In the genomic region with DNA sequence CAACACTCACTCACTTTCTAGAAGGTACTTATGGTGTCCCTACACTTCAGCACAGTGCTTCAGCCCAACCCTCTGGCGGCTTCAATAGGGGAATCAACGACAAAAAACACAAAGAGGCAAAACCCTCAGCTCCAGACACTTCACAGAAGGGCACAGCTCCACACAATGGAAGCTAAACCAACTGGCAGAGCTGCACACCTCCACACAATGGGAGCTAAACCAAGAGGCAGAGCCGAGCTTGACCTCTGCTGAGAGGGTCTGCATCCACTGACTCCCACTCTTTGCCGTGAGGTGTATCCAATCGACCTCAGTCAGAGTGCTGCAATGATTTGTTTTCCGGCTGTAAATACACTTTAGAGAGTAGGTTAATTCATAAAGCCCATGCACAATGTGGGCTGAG, we compare ENCODE assay signal across 31 mouse cellular contexts. TPM values are rescaled to one million over a fixed set of nuclear protein-coding genes. Genes with fewer than 3 reads are reported as not detected.
DNase-seq lines count a peak whose midpoint lies in the region; ATAC-seq lines count a peak whose summit lies in the region.
"Had no signal": no experiment of that assay in that cellular context is flagged by ENCODE, and none has a peak within 500 bp of the region (broad histone marks: within the 10 kb centered on the region; RNA-seq: fewer than 3 reads in every experiment).

No protein-coding gene starts in this region.

- peaks cover 4% of the 10 kb centered on the region for H3K4me1 ChIP-seq in forebrain, embryonic 12.5 days
- no peaks in the 10 kb centered on the region for H3K4me1 ChIP-seq in forebrain, embryonic 15.5 days
- 0 out of 2 replicates have a peak, but pooled peaks cover 3% of the 10 kb centered on the region for H3K4me1 ChIP-seq in neural tube, embryonic 11.5 days (ENCODE audit: control insufficient read depth, insufficient read depth, low read length)
- peaks cover 34% of the 10 kb centered on the region for H3K4me1 ChIP-seq in embryonic facial prominence, embryonic 10.5 days
- no peaks in the 10 kb centered on the region for H3K4me1 ChIP-seq in midbrain, embryonic 14.5 days (ENCODE audit: control insufficient read depth, insufficient read depth, low read length)

- no peak overlapping the region for H3K27ac ChIP-seq in forebrain, embryonic 12.5 days
- no peak overlapping the region for H3K27ac ChIP-seq in forebrain, embryonic 15.5 days (replicated peaks)
- H3K27ac ChIP-seq in neural tube, embryonic 11.5 days (ENCODE audit: low read depth, low read length) = no peak overlapping the region
- H3K27ac ChIP-seq in embryonic facial prominence, embryonic 10.5 days (replicated peaks) = peak overlapping the region; percentile 57
- no peak overlapping the region for H3K27ac ChIP-seq in midbrain, embryonic 14.5 days (replicated peaks; ENCODE audit: low read depth, low read length)
- H3K27ac ChIP-seq: embryonic facial prominence, embryonic 12.5 days; intestine, embryonic 15.5 days; kidney, embryonic 15.5 days; liver, embryonic 14.5 days; lung, embryonic 15.5 days had no signal

- intact Hi-C loops in heart, postnatal 25 days (cut with DNase I) = no loop called here

- H3K4me2 ChIP-seq in forebrain, embryonic 12.5 days = peak overlapping the region; percentile 15; the same call in 1 of the 2 replicates
- no peak overlapping the region for H3K4me2 ChIP-seq in forebrain, embryonic 15.5 days (replicated peaks)
- H3K4me2 ChIP-seq in neural tube, embryonic 11.5 days (ENCODE audit: low read depth) = no peak overlapping the region
- H3K4me2 ChIP-seq in midbrain, embryonic 14.5 days (ENCODE audit: low read length) = no peak overlapping the region
- H3K4me2 ChIP-seq: embryonic facial prominence, embryonic 12.5 days; intestine, embryonic 15.5 days; kidney, embryonic 15.5 days; lung, embryonic 15.5 days had no signal

- WGBS in forebrain, embryonic 12.5 days = 19% methylated on average over 6 of the region's 6 CpGs
- 11% methylated on average over 6 of the region's 6 CpGs for WGBS in forebrain, embryonic 15.5 days
- WGBS in neural tube, embryonic 11.5 days = 39% methylated on average over 6 of the region's 6 CpGs
- WGBS in embryonic facial prominence, embryonic 10.5 days = 55% methylated on average over 6 of the region's 6 CpGs
- 16% methylated on average over 6 of the region's 6 CpGs for WGBS in midbrain, embryonic 14.5 days

- DNase-seq in neural tube, embryonic 11.5 days (ENCODE audit: low spot score) = no peak
- no peak for DNase-seq in neural tube, embryonic 10.5 days (ENCODE audit: extremely low spot score, low spot score)
- peak; percentile 28 for DNase-seq in embryonic facial prominence, embryonic 10.5 days (ENCODE audit: low spot score)
- DNase-seq in midbrain, embryonic 14.5 days = peak; percentile 7
- DNase-seq in heart, postnatal 25 days (ENCODE audit: low spot score) = no peak
- no peak for DNase-seq in heart, adult 9 months (ENCODE audit: low spot score in 2 of 2)
- DNase-seq: adrenal gland, postnatal 25 days; B cell, adult 2 months; cerebellum, adult 11-12 months; cerebellum, postnatal 14 days; gastrocnemius, postnatal 10 days; heart, adult 18-20 months; lung, postnatal 4 days; right cerebral cortex, adult 18-20 months; thymus, postnatal 4 days had no signal

- peaks cover 45% of the 10 kb centered on the region for H3K27me3 ChIP-seq in forebrain, embryonic 12.5 days
- H3K27me3 ChIP-seq in forebrain, embryonic 15.5 days = no peaks in the 10 kb centered on the region
- H3K27me3 ChIP-seq in neural tube, embryonic 11.5 days (ENCODE audit: control insufficient read depth, insufficient read depth, low read length) = no peaks in the 10 kb centered on the region
- peaks cover 40% of the 10 kb centered on the region for H3K27me3 ChIP-seq in embryonic facial prominence, embryonic 10.5 days (replicated peaks; ENCODE audit: low read depth, poor library complexity, severe bottlenecking)
- no peaks in the 10 kb centered on the region for H3K27me3 ChIP-seq in midbrain, embryonic 14.5 days (ENCODE audit: control insufficient read depth, insufficient read depth, low read length)
- H3K27me3 ChIP-seq: embryonic facial prominence, embryonic 12.5 days; intestine, embryonic 15.5 days; kidney, embryonic 15.5 days; lung, embryonic 15.5 days; Patski had no signal

- ATAC-seq in forebrain, embryonic 12.5 days (ENCODE audit: low FRiP score) = peak; percentile 49; the same call in 1 of the 2 replicates
- no peak for ATAC-seq in forebrain, embryonic 15.5 days (replicated peaks)
- ATAC-seq in neural tube, embryonic 11.5 days (ENCODE audit: insufficient read depth, low FRiP score, low TSS enrichment) = peak; percentile 53; the same call in 1 of the 2 replicates
- no peak for ATAC-seq in midbrain, embryonic 14.5 days (ENCODE audit: low FRiP score, low TSS enrichment)
- ATAC-seq: intestine, embryonic 15.5 days; Patski had no signal

- H3K9me3 ChIP-seq in forebrain, embryonic 12.5 days = no peaks in the 10 kb centered on the region
- no peaks in the 10 kb centered on the region for H3K9me3 ChIP-seq in forebrain, embryonic 15.5 days
- H3K9me3 ChIP-seq in neural tube, embryonic 11.5 days (ENCODE audit: control insufficient read depth, low read length) = no peaks in the 10 kb centered on the region
- no peaks in the 10 kb centered on the region for H3K9me3 ChIP-seq in embryonic facial prominence, embryonic 10.5 days
- H3K9me3 ChIP-seq in midbrain, embryonic 14.5 days (ENCODE audit: control insufficient read depth, low read length) = no peaks in the 10 kb centered on the region
- H3K9me3 ChIP-seq: embryonic facial prominence, embryonic 12.5 days; intestine, embryonic 15.5 days; kidney, embryonic 15.5 days; lung, embryonic 15.5 days had no signal

- H3K36me3 ChIP-seq in forebrain, embryonic 12.5 days (replicated peaks) = no peaks in the 10 kb centered on the region
- H3K36me3 ChIP-seq in forebrain, embryonic 15.5 days = no peaks in the 10 kb centered on the region
- no peaks in the 10 kb centered on the region for H3K36me3 ChIP-seq in neural tube, embryonic 11.5 days (ENCODE audit: control insufficient read depth, insufficient read depth, low read length)
- no peaks in the 10 kb centered on the region for H3K36me3 ChIP-seq in embryonic facial prominence, embryonic 10.5 days (replicated peaks)
- H3K36me3 ChIP-seq in midbrain, embryonic 14.5 days (ENCODE audit: control insufficient read depth, insufficient read depth, low read length) = no peaks in the 10 kb centered on the region
- H3K36me3 ChIP-seq: embryonic facial prominence, embryonic 12.5 days; intestine, embryonic 15.5 days; kidney, embryonic 15.5 days; lung, embryonic 15.5 days had no signal

- no peak overlapping the region for H3K4me3 ChIP-seq in forebrain, embryonic 12.5 days (replicated peaks)
- H3K4me3 ChIP-seq in forebrain, embryonic 15.5 days = no peak overlapping the region
- H3K4me3 ChIP-seq in neural tube, embryonic 11.5 days (ENCODE audit: low read depth, low read length) = no peak overlapping the region
- no peak overlapping the region for H3K4me3 ChIP-seq in embryonic facial prominence, embryonic 10.5 days
- H3K4me3 ChIP-seq in midbrain, embryonic 14.5 days (replicated peaks; ENCODE audit: low read depth, low read length) = no peak overlapping the region
- H3K4me3 ChIP-seq: embryonic facial prominence, embryonic 12.5 days; erythroblast, embryonic 14.5 days; intestine, embryonic 15.5 days; kidney, embryonic 15.5 days; lung, embryonic 15.5 days had no signal

- no peak overlapping the region for H3K9ac ChIP-seq in forebrain, embryonic 12.5 days
- H3K9ac ChIP-seq in forebrain, embryonic 15.5 days (replicated peaks) = no peak overlapping the region
- no peak overlapping the region for H3K9ac ChIP-seq in neural tube, embryonic 11.5 days (ENCODE audit: low read length)
- H3K9ac ChIP-seq in midbrain, embryonic 14.5 days (replicated peaks; ENCODE audit: low read length) = no peak overlapping the region
- H3K9ac ChIP-seq: embryonic facial prominence, embryonic 12.5 days; intestine, embryonic 15.5 days; kidney, embryonic 15.5 days; liver, embryonic 14.5 days; lung, embryonic 15.5 days had no signal

RNA-seq across cellular contexts. Expression of a gene that starts 16.9 kb away (rescaled TPM):
- polyA plus RNA-seq in forebrain, embryonic 12.5 days (2016; fragmentation: Nextera tagmentation; extraction: Ambion mirVana) = not detected in 2 replicates
- not detected in 2 replicates for polyA plus RNA-seq in forebrain, embryonic 15.5 days (2015; fragmentation: Nextera tagmentation; extraction: Ambion mirVana)
- not detected in 2 replicates for polyA plus RNA-seq in neural tube, embryonic 11.5 days (2014; fragmentation: Nextera tagmentation; extraction: Ambion mirVana)
- not detected in 2 replicates for polyA plus RNA-seq in embryonic facial prominence, embryonic 10.5 days (2016; fragmentation: Nextera tagmentation; extraction: Ambion mirVana)
- polyA plus RNA-seq in midbrain, embryonic 14.5 days (2014; fragmentation: Nextera tagmentation; extraction: Ambion mirVana) = not detected in 2 replicates
- total RNA-seq in heart, postnatal 25 days (2021) = not detected
- total RNA-seq: adrenal gland, postnatal 25 days; gastrocnemius, postnatal 10 days; heart, adult 18-20 months; hematopoietic stem cell, adult 5-6 weeks; layer of hippocampus, postnatal 25 days; left cerebral cortex, postnatal 10 days had no signal
- polyA plus RNA-seq: embryonic facial prominence, embryonic 12.5 days; erythroblast, embryonic 14.5 days; heart, embryonic 14.5 days; intestine, embryonic 15.5 days; kidney, embryonic 15.5 days; large intestine, adult 2 months; limb, embryonic 14.5 days; liver, embryonic 14.5 days; lung, embryonic 15.5 days; Patski; testis, adult 2 months had no signal

RNA-seq across cellular contexts. Expression of a gene that starts 23.2 kb away (rescaled TPM):
- polyA plus RNA-seq in forebrain, embryonic 12.5 days (2016; fragmentation: Nextera tagmentation; extraction: Ambion mirVana) = 0.60 and 0.82 TPM in 2 replicates
- polyA plus RNA-seq in forebrain, embryonic 15.5 days (2015; fragmentation: Nextera tagmentation; extraction: Ambion mirVana) = 0.25 and 0.29 TPM in 2 replicates
- 0.98 and 0.99 TPM in 2 replicates for polyA plus RNA-seq in neural tube, embryonic 11.5 days (2014; fragmentation: Nextera tagmentation; extraction: Ambion mirVana)
- polyA plus RNA-seq in embryonic facial prominence, embryonic 10.5 days (2016; fragmentation: Nextera tagmentation; extraction: Ambion mirVana) = 2.1 and 2.5 TPM in 2 replicates
- polyA plus RNA-seq in midbrain, embryonic 14.5 days (2014; fragmentation: Nextera tagmentation; extraction: Ambion mirVana) = 0.36 and 0.50 TPM in 2 replicates
- total RNA-seq in heart, postnatal 25 days (2021) = under 1 TPM; 0.52 to 0.61 TPM
- total RNA-seq: hematopoietic stem cell, adult 5-6 weeks had no signal
- polyA plus RNA-seq: erythroblast, embryonic 14.5 days; Patski had no signal

Comparison
In these comparisons a context has a peak if more than half of its experiments do, and no peak if none do; other contexts are left out.
1. ATAC-seq: peak in forebrain, embryonic 12.5 days (single experiment) and neural tube, embryonic 11.5 days (single experiment); none in forebrain, embryonic 15.5 days (single experiment) and midbrain, embryonic 14.5 days (single experiment).
2. DNase-seq: peak in embryonic facial prominence, embryonic 10.5 days (single experiment) and midbrain, embryonic 14.5 days (single experiment); none in neural tube, embryonic 11.5 days (single experiment), neural tube, embryonic 10.5 days (single experiment), heart, postnatal 25 days (single experiment) and heart, adult 9 months (0 of 2).